Mouse (Mus musculus): ENCODE results near the gene Haus3. TPM values are rescaled to one million over a fixed set of nuclear protein-coding genes. Genes with fewer than 3 reads are reported as not detected.

Gene Haus3
- total RNA-seq, 1 experiment: 26.8 TPM

DNA sequence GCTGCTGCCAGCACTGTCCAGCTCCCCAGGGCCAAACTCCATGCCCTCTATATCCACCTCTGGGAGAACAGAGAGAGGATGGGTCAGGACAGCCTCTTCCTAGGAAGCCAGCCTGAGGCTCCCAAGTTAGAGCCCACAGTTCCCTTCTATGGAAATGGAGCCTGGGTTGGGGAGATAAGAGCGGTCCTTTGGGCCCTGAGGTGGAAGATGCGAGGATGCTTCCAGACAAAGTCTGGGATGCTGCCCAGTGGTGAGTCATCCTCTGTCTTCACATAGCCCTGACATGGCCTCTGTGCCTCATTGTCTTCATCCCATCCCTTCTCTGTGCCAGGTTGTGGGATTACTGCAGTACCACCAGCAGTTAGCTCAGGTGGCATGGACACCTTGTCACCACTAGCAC lies 7.8 kb upstream of the Haus3 start:
- no peak for DNase-seq (ENCODE audit: low read depth, low spot score)
- Histone ChIP-seq H3K36me3 (ENCODE audit: control insufficient read depth, insufficient read depth, low read length, poor library complexity, severe bottlenecking) (no peaks in the 10 kb centered on the region), H3K9ac (ENCODE audit: insufficient read depth, low read depth, low read length, poor library complexity, severe bottlenecking) (no peak overlapping the region)

DNA sequence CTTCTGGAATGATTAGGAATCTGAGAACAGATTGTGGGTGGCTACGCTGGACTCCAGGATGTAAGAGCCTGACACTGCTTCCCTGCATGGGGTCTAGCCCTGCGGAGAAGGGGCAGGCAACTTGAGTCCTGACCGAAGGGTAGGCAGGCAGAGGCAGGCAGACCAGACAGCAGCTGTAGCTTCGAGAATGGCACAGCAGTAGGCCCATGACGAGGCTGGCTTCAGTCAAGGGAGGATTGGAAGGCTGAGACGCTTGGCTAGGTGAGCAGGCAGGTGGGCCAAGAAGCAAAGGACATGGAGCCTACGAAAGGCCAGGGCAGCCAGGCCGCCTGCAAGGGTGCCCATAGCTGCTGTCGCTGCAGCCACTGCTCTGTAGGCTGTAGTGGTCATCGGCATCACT lies 7.4 kb upstream of the Haus3 start:
- TF ChIP-seq ZNF384 (IDR thresholded peaks at IDR 0.05; ENCODE audit: low read depth, low read length) (no peak), MAFK (IDR thresholded peaks at IDR 0.05; ENCODE audit: insufficient read depth, low read depth, low read length) (no peak), HCFC1 (IDR thresholded peaks at IDR 0.05; ENCODE audit: borderline replicate concordance, insufficient read depth, low read length) (no peak), CHD2 (IDR thresholded peaks at IDR 0.05; ENCODE audit: low read depth, low read length) (no peak), ZC3H11A (IDR thresholded peaks at IDR 0.05; ENCODE audit: borderline replicate concordance, low read depth, low read length) (no peak)
- no peaks in the 10 kb centered on the region for H3K36me3 ChIP-seq (ENCODE audit: control insufficient read depth, insufficient read depth, low read length, poor library complexity, severe bottlenecking)
- no peak for DNase-seq (ENCODE audit: low read depth, low spot score)
- H3K4me1 ChIP-seq (ENCODE audit: control insufficient read depth in 2 of 2, insufficient read depth in 2 of 2, low read length in 2 of 2, poor library complexity in 1 of 2): peaks cover 0 to 16% of the 10 kb centered on the region in 2 experiments; a peak in 2 of 4 replicates
- H3K9ac ChIP-seq (ENCODE audit: insufficient read depth, low read depth, low read length, poor library complexity, severe bottlenecking): no peak overlapping the region
- no peak overlapping the region for H3K27ac ChIP-seq (ENCODE audit: insufficient read depth, low read depth, low read length, poor library complexity, severe bottlenecking)
- no peaks in the 10 kb centered on the region for H3K9me3 ChIP-seq (ENCODE audit: control insufficient read depth, insufficient read depth, low read depth, low read length)
- in situ Hi-C loops (cut with MboI; ENCODE audit: low sequenced_read_pairs in 2 of 2, unreplicated experiment in 2 of 2): no loop called here
- H3K4me3 ChIP-seq (ENCODE audit: insufficient read depth in 1 of 2, low read depth in 1 of 2, low read length in 2 of 2, poor library complexity in 1 of 2, severe bottlenecking in 1 of 2): no peak overlapping the region

More for the DNA sequence above, 7.8 kb upstream of the Haus3 start:
- no peak for TF ChIP-seq ZNF384 (IDR thresholded peaks at IDR 0.05; ENCODE audit: low read depth, low read length)
- no peak for TF ChIP-seq MAFK (IDR thresholded peaks at IDR 0.05; ENCODE audit: insufficient read depth, low read depth, low read length)
- TF ChIP-seq HCFC1 (IDR thresholded peaks at IDR 0.05; ENCODE audit: borderline replicate concordance, insufficient read depth, low read length): no peak
- TF ChIP-seq ZC3H11A (IDR thresholded peaks at IDR 0.05; ENCODE audit: borderline replicate concordance, low read depth, low read length): no peak
- no peak for TF ChIP-seq CHD2 (IDR thresholded peaks at IDR 0.05; ENCODE audit: low read depth, low read length)
- Histone ChIP-seq H3K9me3 (ENCODE audit: control insufficient read depth, insufficient read depth, low read depth, low read length) (no peaks in the 10 kb centered on the region), H3K27ac (ENCODE audit: insufficient read depth, low read depth, low read length, poor library complexity, severe bottlenecking) (no peak overlapping the region), H3K4me3 (ENCODE audit: insufficient read depth in 1 of 2, low read depth in 1 of 2, low read length in 2 of 2, poor library complexity in 1 of 2, severe bottlenecking in 1 of 2) (no peak overlapping the region), H3K4me1 (ENCODE audit: control insufficient read depth in 2 of 2, insufficient read depth in 2 of 2, low read length in 2 of 2, poor library complexity in 1 of 2) (peaks cover 0 to 16% of the 10 kb centered on the region in 2 experiments; a peak in 2 of 4 replicates)
- in situ Hi-C loops (cut with MboI; ENCODE audit: low sequenced_read_pairs in 2 of 2, unreplicated experiment in 2 of 2): no loop called here

DNA sequence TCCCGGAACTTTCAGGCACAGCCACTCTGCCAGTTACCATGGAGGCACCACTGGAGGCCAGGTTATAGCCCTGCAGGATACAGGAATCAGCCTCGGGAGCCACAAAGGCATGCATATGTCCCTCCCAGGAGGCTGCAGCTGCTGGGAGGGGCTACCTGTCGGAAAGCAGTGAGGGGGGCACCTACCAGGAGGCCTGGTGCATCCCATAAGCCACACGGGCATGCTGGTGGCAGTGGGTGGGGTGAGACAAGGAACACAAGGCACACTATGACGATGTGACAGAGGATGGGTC lies 6.0 kb upstream of the Haus3 start:
- H3K9ac ChIP-seq (ENCODE audit: insufficient read depth, low read depth, low read length, poor library complexity, severe bottlenecking): no peak overlapping the region
- H3K36me3 ChIP-seq (ENCODE audit: control insufficient read depth, insufficient read depth, low read length, poor library complexity, severe bottlenecking): no peaks in the 10 kb centered on the region

DNA sequence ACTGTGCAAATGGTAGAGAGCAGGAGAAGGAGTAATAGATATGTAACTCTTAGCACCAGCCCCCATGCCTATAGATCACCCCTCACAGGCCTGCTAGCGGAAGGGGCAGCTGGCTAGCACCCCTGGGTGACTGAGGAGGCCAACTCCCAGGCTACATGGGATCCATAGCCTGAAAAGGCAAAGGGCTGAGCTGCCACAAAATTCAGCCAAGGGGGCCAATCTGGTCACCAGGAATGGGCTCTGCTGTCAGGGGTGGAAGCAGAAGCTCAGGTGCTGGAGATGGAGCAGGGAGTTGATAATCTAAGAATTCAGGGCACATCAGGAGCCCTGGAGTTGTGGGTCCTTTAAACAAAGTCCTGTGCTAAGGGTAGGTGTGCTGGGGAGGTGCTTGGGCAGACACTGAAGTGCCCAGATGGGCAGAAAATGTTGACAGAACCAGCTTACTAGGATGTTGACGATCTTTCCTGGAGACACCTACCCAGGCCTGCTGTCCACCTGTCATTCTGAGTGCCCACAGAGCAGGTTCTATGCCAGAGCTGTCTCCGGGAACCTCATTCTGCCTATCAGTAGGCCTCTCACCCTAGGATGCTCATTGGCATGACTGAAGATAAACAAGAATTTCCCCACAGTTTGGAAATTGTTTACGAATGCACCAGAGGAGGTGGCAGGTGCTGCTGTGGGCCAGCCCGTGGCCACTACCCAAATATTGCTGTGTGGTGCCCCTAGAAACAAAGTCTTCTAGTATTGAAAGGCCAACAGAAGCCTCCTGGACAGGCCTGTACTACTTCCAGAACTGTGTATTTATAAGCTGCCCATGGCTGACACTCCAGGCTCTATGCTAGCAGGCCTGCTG lies 5.4 kb upstream of the Haus3 start:
- Histone ChIP-seq H3K9ac (ENCODE audit: insufficient read depth, low read depth, low read length, poor library complexity, severe bottlenecking) (no peak overlapping the region), H3K36me3 (ENCODE audit: control insufficient read depth, insufficient read depth, low read length, poor library complexity, severe bottlenecking) (no peaks in the 10 kb centered on the region)
- no peak for DNase-seq (ENCODE audit: low read depth, low spot score)

More for the DNA sequence above, 6.0 kb upstream of the Haus3 start:
- H3K4me3 ChIP-seq (ENCODE audit: insufficient read depth in 1 of 2, low read depth in 1 of 2, low read length in 2 of 2, poor library complexity in 1 of 2, severe bottlenecking in 1 of 2): no peak overlapping the region
- no peak overlapping the region; the same call in 1 of the 2 replicates for H3K27ac ChIP-seq (ENCODE audit: insufficient read depth, low read depth, low read length, poor library complexity, severe bottlenecking)
- in situ Hi-C loops (cut with MboI; ENCODE audit: low sequenced_read_pairs in 2 of 2, unreplicated experiment in 2 of 2): no loop called here
- DNase-seq (ENCODE audit: low read depth, low spot score): no peak
- no peak for TF ChIP-seq ZC3H11A (IDR thresholded peaks at IDR 0.05; ENCODE audit: borderline replicate concordance, low read depth, low read length)
- TF ChIP-seq ZNF384 (IDR thresholded peaks at IDR 0.05; ENCODE audit: low read depth, low read length): no peak
- no peak for TF ChIP-seq MAFK (IDR thresholded peaks at IDR 0.05; ENCODE audit: insufficient read depth, low read depth, low read length)
- no peak for TF ChIP-seq HCFC1 (IDR thresholded peaks at IDR 0.05; ENCODE audit: borderline replicate concordance, insufficient read depth, low read length)
- no peak for TF ChIP-seq CHD2 (IDR thresholded peaks at IDR 0.05; ENCODE audit: low read depth, low read length)
- peaks cover 0 to 20% of the 10 kb centered on the region in 2 experiments; a peak in 2 of 4 replicates for H3K4me1 ChIP-seq (ENCODE audit: control insufficient read depth in 2 of 2, insufficient read depth in 2 of 2, low read length in 2 of 2, poor library complexity in 1 of 2)
- no peaks in the 10 kb centered on the region for H3K9me3 ChIP-seq (ENCODE audit: control insufficient read depth, insufficient read depth, low read depth, low read length)

More for the DNA sequence above, 5.4 kb upstream of the Haus3 start:
- H3K9me3 ChIP-seq (ENCODE audit: control insufficient read depth, insufficient read depth, low read depth, low read length): no peaks in the 10 kb centered on the region
- H3K27ac ChIP-seq (ENCODE audit: insufficient read depth, low read depth, low read length, poor library complexity, severe bottlenecking): no peak overlapping the region
- no peak for TF ChIP-seq MAFK (IDR thresholded peaks at IDR 0.05; ENCODE audit: insufficient read depth, low read depth, low read length)
- TF ChIP-seq HCFC1 (IDR thresholded peaks at IDR 0.05; ENCODE audit: borderline replicate concordance, insufficient read depth, low read length): no peak
- no peak overlapping the region for H3K4me3 ChIP-seq (ENCODE audit: insufficient read depth in 1 of 2, low read depth in 1 of 2, low read length in 2 of 2, poor library complexity in 1 of 2, severe bottlenecking in 1 of 2)
- peaks cover 5 to 20% of the 10 kb centered on the region in 2 experiments for H3K4me1 ChIP-seq (ENCODE audit: control insufficient read depth in 2 of 2, insufficient read depth in 2 of 2, low read length in 2 of 2, poor library complexity in 1 of 2)
- in situ Hi-C loops (cut with MboI; ENCODE audit: low sequenced_read_pairs in 2 of 2, unreplicated experiment in 2 of 2): no loop called here
